Mouse (Mus musculus) stomach, postnatal 0 days (tissue): Measurements from ENCODE around the gene Spcs3.

Experiments
- CTCF ChIP-seq: IDR thresholded peaks from 2 replicates; pipeline ENCODE4 v1.5.1; 2016; ENCODE audit warnings: antibody characterized with exemption, low read depth, mild to moderate bottlenecking, moderate library complexity
- EP300 ChIP-seq: optimal IDR thresholded peaks from 2 replicates; pipeline ENCODE3; 2016; ENCODE audit warnings: antibody characterized with exemption

- TF ChIP-seq CTCF = no peak
- TF ChIP-seq EP300 = no peak
Observed at GRCm38 (mm10) chr8:54528571-54528970, 1.2 kb downstream of the Spcs3 start.
